Mouse (Mus musculus) bone marrow, adult 2 months (tissue): Measurements from ENCODE around the gene Akap11. TPM values are rescaled to one million over a fixed set of nuclear protein-coding genes. Genes with fewer than 3 reads are reported as not detected.
"Not testable (repeated sequence)": the region's sequence is repeated elsewhere in the genome, so short reads cannot be mapped to it uniquely, and the experiment has no call there.

Source experiments
- H3K27ac ChIP-seq: fragments of 200-500 bp; 2 replicates; pipeline ENCODE4 v1.5.1; 2012; ENCODE audit warnings: low read depth, mild to moderate bottlenecking, control low read depth, inconsistent platforms, low read length; ENCODE audit not compliant: control insufficient read depth, poor library complexity, insufficient read depth
- H3K4me1 ChIP-seq: fragments of 200-500 bp; 2 replicates; pipeline ENCODE4 v1.6.1; 2011; ENCODE audit warnings: low read length; ENCODE audit not compliant: control insufficient read depth, insufficient read depth
- H3K4me3 ChIP-seq: fragments of 200-500 bp; replicated peaks from 2 replicates; pipeline ENCODE3; 2011; ENCODE audit warnings: mild to moderate bottlenecking, low read depth, low read length, control low read depth; ENCODE audit not compliant: control insufficient read depth
- CTCF ChIP-seq: fragments of 200-500 bp; IDR thresholded peaks from 2 replicates; pipeline ENCODE4 v1.5.1; 2011; ENCODE audit warnings: low read length, control low read depth; ENCODE audit not compliant: control insufficient read depth, insufficient read depth
- POLR2A ChIP-seq: fragments of 200-500 bp; IDR thresholded peaks from 2 replicates; pipeline ENCODE4 v1.6.1; 2011; ENCODE audit warnings: low read depth, mild to moderate bottlenecking, control low read depth, low read length, borderline replicate concordance; ENCODE audit not compliant: control insufficient read depth
- WGBS: fragments of 180-500 bp; shearing (Covaris S2); methylation state at CpG from one replicate; pipeline ENCODE4 v1.1.7; 2018; 5-methylcytosine and 5-hydroxymethylcytosine counted together
- polyA plus RNA-seq: library from polyadenylated mRNA; stranded (reverse); fragments of >200 nt; gene quantifications from 2 replicates; pipeline ENCODE4 v1.2.4, GENCODE M21; 2011; ENCODE audit warnings: low replicate concordance; ENCODE audit not compliant: missing spikeins, insufficient read depth, insufficient read length

The Akap11 gene
- polyA plus RNA-seq, 1 experiment, result 7.6 TPM

GRCm38 (mm10) chr14:78559042-78559441 is 22.4 kb upstream of the Akap11 start:
- no peaks in the 10 kb centered on the region for H3K4me1 ChIP-seq
- WGBS, result 86% methylated on average over 8 of the region's 8 CpGs
- TF ChIP-seq CTCF (no peak), POLR2A (no peak)
- H3K27ac ChIP-seq, result no peak overlapping the region
- H3K4me3 ChIP-seq, result no peak overlapping the region

GRCm38 (mm10) chr14:78554830-78555229 is 18.2 kb upstream of the Akap11 start:
- H3K4me1 ChIP-seq, H3K27ac ChIP-seq, H3K4me3 ChIP-seq: not testable (repeated sequence)
- 75% methylated on average over 3 of the region's 3 CpGs for WGBS

GRCm38 (mm10) chr14:78553661-78554060 is 17.1 kb upstream of the Akap11 start:
- TF ChIP-seq POLR2A, result no peak
- no peak for TF ChIP-seq CTCF
- Histone ChIP-seq H3K4me1 (no peaks in the 10 kb centered on the region; the same call in 1 of the 2 replicates), H3K27ac (no peak overlapping the region), H3K4me3 (no peak overlapping the region)
- WGBS, result 83% methylated on average over 6 of the region's 6 CpGs

- Histone ChIP-seq H3K4me1 (no peaks in the 10 kb centered on the region; the same call in 1 of the 2 replicates), H3K4me3 (no peak overlapping the region), H3K27ac (no peak overlapping the region)
- WGBS, result 25% methylated on average over 6 of the region's 6 CpGs
- no peak for TF ChIP-seq CTCF
- no peak for TF ChIP-seq POLR2A
Observed at GRCm38 (mm10) chr14:78548807-78549206, 12.2 kb upstream of the Akap11 start.

GRCm38 (mm10) chr14:78541319-78541718 is 4.7 kb upstream of the Akap11 start:
- H3K4me3 ChIP-seq, result no peak overlapping the region
- TF ChIP-seq CTCF, result no peak
- no peak overlapping the region for H3K27ac ChIP-seq
- H3K4me1 ChIP-seq, result no peaks in the 10 kb centered on the region; the same call in 1 of the 2 replicates
- WGBS, result 86% methylated on average over 3 of the region's 3 CpGs

- no peak overlapping the region for H3K4me3 ChIP-seq
- WGBS, result 90% methylated on average over 1 of the region's 1 CpGs
- TF ChIP-seq CTCF (no peak), POLR2A (no peak)
- H3K27ac ChIP-seq, result no peak overlapping the region
- no peaks in the 10 kb centered on the region; the same call in 1 of the 2 replicates for H3K4me1 ChIP-seq
Observed at GRCm38 (mm10) chr14:78539821-78540220, 3.2 kb upstream of the Akap11 start.

- Histone ChIP-seq H3K27ac (no peak overlapping the region), H3K4me1 (no peaks in the 10 kb centered on the region; the same call in 1 of the 2 replicates), H3K4me3 (no peak overlapping the region)
- no peak for TF ChIP-seq POLR2A
- no peak for TF ChIP-seq CTCF
- 83% methylated on average over 5 of the region's 5 CpGs for WGBS
Observed at GRCm38 (mm10) chr14:78538572-78539320, 2.1 kb upstream of the Akap11 start.

GRCm38 (mm10) chr14:78537551-78537950 is 943 bp upstream of the Akap11 start:
- 71% methylated on average over 6 of the region's 6 CpGs for WGBS
- Histone ChIP-seq H3K4me1 (no peaks in the 10 kb centered on the region; the same call in 1 of the 2 replicates), H3K27ac (no peak overlapping the region), H3K4me3 (no peak overlapping the region)
- no peak for TF ChIP-seq CTCF
- no peak for TF ChIP-seq POLR2A

GRCm38 (mm10) chr14:78535366-78535765 is 1.2 kb downstream of the Akap11 start:
- Histone ChIP-seq H3K27ac (no peak overlapping the region), H3K4me3 (no peak overlapping the region), H3K4me1 (peaks cover 2% of the 10 kb centered on the region; the same call in 1 of the 2 replicates)
- TF ChIP-seq CTCF (no peak), POLR2A (no peak)
- 75% methylated on average over 2 of the region's 2 CpGs for WGBS
